Mouse (Mus musculus): ENCODE measurements around the gene Gm49358. TPM values are rescaled to one million over a fixed set of nuclear protein-coding genes. Genes with fewer than 3 reads are reported as not detected.

The Gm49358 gene
- polyA plus RNA-seq, 1 experiment, result not detected

- H3K27ac ChIP-seq (ENCODE audit: insufficient read depth, low read length), result no peak overlapping the region
- H3K4me3 ChIP-seq (ENCODE audit: low read depth, low read length), result no peak overlapping the region
- no peaks in the 10 kb centered on the region for H3K27me3 ChIP-seq (ENCODE audit: control insufficient read depth, insufficient read depth, low read length, poor library complexity, severe bottlenecking)
- H3K36me3 ChIP-seq (ENCODE audit: control insufficient read depth, insufficient read depth, low read length, poor library complexity, severe bottlenecking), result no peaks in the 10 kb centered on the region
- no peak overlapping the region for H3K9ac ChIP-seq (ENCODE audit: low read depth, poor library complexity, severe bottlenecking)
- H3K9me3 ChIP-seq (replicated peaks; ENCODE audit: control insufficient read depth, insufficient read depth, low read length, poor library complexity, severe bottlenecking), result no peaks in the 10 kb centered on the region
- TF ChIP-seq POLR2A (IDR thresholded peaks at IDR 0.05; ENCODE audit: insufficient read depth, low read length) (no peak), EP300 (IDR thresholded peaks at IDR 0.05; ENCODE audit: insufficient read depth, low read depth, low read length) (no peak), CTCF (IDR thresholded peaks at IDR 0.05; ENCODE audit: low read depth, low read length) (no peak)
- H3K4me1 ChIP-seq (ENCODE audit: control insufficient read depth, insufficient read depth, low read length), result peaks cover 2% of the 10 kb centered on the region
Measured at GRCm38 (mm10) chr10:86761722-86762383, 1.9 kb upstream of the Gm49358 start.

- Histone ChIP-seq H3K27ac (ENCODE audit: insufficient read depth, low read length) (no peak overlapping the region), H3K27me3 (ENCODE audit: control insufficient read depth, insufficient read depth, low read length, poor library complexity, severe bottlenecking) (no peaks in the 10 kb centered on the region), H3K4me3 (ENCODE audit: low read depth, low read length) (no peak overlapping the region), H3K36me3 (ENCODE audit: control insufficient read depth, insufficient read depth, low read length, poor library complexity, severe bottlenecking) (no peaks in the 10 kb centered on the region), H3K9me3 (replicated peaks; ENCODE audit: control insufficient read depth, insufficient read depth, low read length, poor library complexity, severe bottlenecking) (no peaks in the 10 kb centered on the region), H3K4me1 (ENCODE audit: control insufficient read depth, insufficient read depth, low read length) (peaks cover 2% of the 10 kb centered on the region), H3K9ac (ENCODE audit: low read depth, poor library complexity, severe bottlenecking) (no peak overlapping the region)
- TF ChIP-seq EP300 (IDR thresholded peaks at IDR 0.05; ENCODE audit: insufficient read depth, low read depth, low read length) (no peak), CTCF (IDR thresholded peaks at IDR 0.05; ENCODE audit: low read depth, low read length) (no peak), POLR2A (IDR thresholded peaks at IDR 0.05; ENCODE audit: insufficient read depth, low read length) (no peak)
Measured at GRCm38 (mm10) chr10:86762384-86762730, 1.4 kb upstream of the Gm49358 start.

GRCm38 (mm10) chr10:86765344-86765966 is 1.7 kb downstream of the Gm49358 start:
- Histone ChIP-seq H3K4me3 (ENCODE audit: low read depth, low read length) (no peak overlapping the region), H3K9ac (ENCODE audit: low read depth, poor library complexity, severe bottlenecking) (no peak overlapping the region), H3K27ac (ENCODE audit: insufficient read depth, low read length) (no peak overlapping the region), H3K9me3 (replicated peaks; ENCODE audit: control insufficient read depth, insufficient read depth, low read length, poor library complexity, severe bottlenecking) (no peaks in the 10 kb centered on the region), H3K36me3 (ENCODE audit: control insufficient read depth, insufficient read depth, low read length, poor library complexity, severe bottlenecking) (no peaks in the 10 kb centered on the region), H3K27me3 (ENCODE audit: control insufficient read depth, insufficient read depth, low read length, poor library complexity, severe bottlenecking) (no peaks in the 10 kb centered on the region), H3K4me1 (ENCODE audit: control insufficient read depth, insufficient read depth, low read length) (peaks cover 4% of the 10 kb centered on the region)
- TF ChIP-seq CTCF (IDR thresholded peaks at IDR 0.05; ENCODE audit: low read depth, low read length) (no peak), POLR2A (IDR thresholded peaks at IDR 0.05; ENCODE audit: insufficient read depth, low read length) (no peak), EP300 (IDR thresholded peaks at IDR 0.05; ENCODE audit: insufficient read depth, low read depth, low read length) (no peak)

- TF ChIP-seq EP300 (IDR thresholded peaks at IDR 0.05; ENCODE audit: insufficient read depth, low read depth, low read length), result no peak
- TF ChIP-seq POLR2A (IDR thresholded peaks at IDR 0.05; ENCODE audit: insufficient read depth, low read length), result no peak
- TF ChIP-seq CTCF (IDR thresholded peaks at IDR 0.05; ENCODE audit: low read depth, low read length), result no peak
- no peaks in the 10 kb centered on the region for H3K36me3 ChIP-seq (ENCODE audit: control insufficient read depth, insufficient read depth, low read length, poor library complexity, severe bottlenecking)
Measured at GRCm38 (mm10) chr10:86769216-86769615, 5.4 kb downstream of the Gm49358 start.

GRCm38 (mm10) chr10:86769797-86770196 is 6.0 kb downstream of the Gm49358 start:
- H3K27ac ChIP-seq (ENCODE audit: insufficient read depth, low read length), result 0 out of 2 replicates have a peak overlapping the region, but pooled peaks have one; percentile 31
- no peaks in the 10 kb centered on the region for H3K27me3 ChIP-seq (ENCODE audit: control insufficient read depth, insufficient read depth, low read length, poor library complexity, severe bottlenecking)
- TF ChIP-seq CTCF (IDR thresholded peaks at IDR 0.05; ENCODE audit: low read depth, low read length) (no peak), EP300 (IDR thresholded peaks at IDR 0.05; ENCODE audit: insufficient read depth, low read depth, low read length) (0 out of 2 replicates have a peak, but pooled peaks have one; percentile 61)
- no peak overlapping the region for H3K4me3 ChIP-seq (ENCODE audit: low read depth, low read length)
- no peak overlapping the region for H3K9ac ChIP-seq (ENCODE audit: low read depth, poor library complexity, severe bottlenecking)
- H3K36me3 ChIP-seq (ENCODE audit: control insufficient read depth, insufficient read depth, low read length, poor library complexity, severe bottlenecking), result no peaks in the 10 kb centered on the region
- H3K4me1 ChIP-seq (ENCODE audit: control insufficient read depth, insufficient read depth, low read length), result peaks cover 2% of the 10 kb centered on the region
- no peaks in the 10 kb centered on the region for H3K9me3 ChIP-seq (replicated peaks; ENCODE audit: control insufficient read depth, insufficient read depth, low read length, poor library complexity, severe bottlenecking)

More at GRCm38 (mm10) chr10:86769216-86769615, 5.4 kb downstream of the Gm49358 start:
- H3K4me3 ChIP-seq (ENCODE audit: low read depth, low read length), result no peak overlapping the region
- H3K9ac ChIP-seq (ENCODE audit: low read depth, poor library complexity, severe bottlenecking), result no peak overlapping the region
- no peak overlapping the region for H3K27ac ChIP-seq (ENCODE audit: insufficient read depth, low read length)
- no peaks in the 10 kb centered on the region for H3K27me3 ChIP-seq (ENCODE audit: control insufficient read depth, insufficient read depth, low read length, poor library complexity, severe bottlenecking)
- peaks cover 2% of the 10 kb centered on the region for H3K4me1 ChIP-seq (ENCODE audit: control insufficient read depth, insufficient read depth, low read length)
- H3K9me3 ChIP-seq (replicated peaks; ENCODE audit: control insufficient read depth, insufficient read depth, low read length, poor library complexity, severe bottlenecking), result no peaks in the 10 kb centered on the region

- H3K36me3 ChIP-seq (ENCODE audit: control insufficient read depth, insufficient read depth, low read length, poor library complexity, severe bottlenecking), result no peaks in the 10 kb centered on the region
- no peaks in the 10 kb centered on the region for H3K9me3 ChIP-seq (replicated peaks; ENCODE audit: control insufficient read depth, insufficient read depth, low read length, poor library complexity, severe bottlenecking)
- no peak overlapping the region for H3K27ac ChIP-seq (ENCODE audit: insufficient read depth, low read length)
- TF ChIP-seq POLR2A (IDR thresholded peaks at IDR 0.05; ENCODE audit: insufficient read depth, low read length) (no peak), EP300 (IDR thresholded peaks at IDR 0.05; ENCODE audit: insufficient read depth, low read depth, low read length) (0 out of 2 replicates have a peak, but pooled peaks have one; percentile 31)
- peaks cover 2% of the 10 kb centered on the region for H3K4me1 ChIP-seq (ENCODE audit: control insufficient read depth, insufficient read depth, low read length)
- H3K9ac ChIP-seq (ENCODE audit: low read depth, poor library complexity, severe bottlenecking), result no peak overlapping the region
- no peak overlapping the region for H3K4me3 ChIP-seq (ENCODE audit: low read depth, low read length)
- H3K27me3 ChIP-seq (ENCODE audit: control insufficient read depth, insufficient read depth, low read length, poor library complexity, severe bottlenecking), result no peaks in the 10 kb centered on the region
Measured at GRCm38 (mm10) chr10:86771701-86772100, 7.9 kb downstream of the Gm49358 start.
